Mouse (Mus musculus) gastrocnemius, postnatal 4 days (tissue): Measurements from ENCODE around the gene AI837181. TPM values are rescaled to one million over a fixed set of nuclear protein-coding genes. Genes with fewer than 3 reads are reported as not detected.

Experiments used
- DNase-seq, 2 experiments: peaks; one replicate each; pipeline ENCODE4 v3.0.0; 2021 to 2022; ENCODE audit warnings: low spot score in 2 of 2, mixed read lengths in 2 of 2
- total RNA-seq, 2 experiments: library from RNA; stranded (reverse); gene quantifications; 2 replicates each; pipeline ENCODE4 v1.2.3; 2021

The AI837181 gene
- total RNA-seq, 2 experiments from 2014 or later = 52.0 to 55.7 TPM

- no peak for DNase-seq
Observed at GRCm38 (mm10) chr19:5444954-5445353, 20.0 kb downstream of the AI837181 start.

GRCm38 (mm10) chr19:5445747-5446146 lies 20.8 kb downstream of the AI837181 start:
- no peak for DNase-seq

- peak in 1 of 2 experiments; percentile 54 for DNase-seq
Observed at GRCm38 (mm10) chr19:5447515-5448353, 22.8 kb downstream of the AI837181 start, which contains the start of gene Fosl1. TSS of gene Fosl1 (plus strand) at chr19:5447547.

- DNase-seq = no peak
Observed at GRCm38 (mm10) chr19:5448354-5449150, 23.6 kb downstream of the AI837181 start.

GRCm38 (mm10) chr19:5449673-5450072 lies 24.7 kb downstream of the AI837181 start:
- no peak for DNase-seq

GRCm38 (mm10) chr19:5451766-5452165 lies 26.8 kb downstream of the AI837181 start:
- no peak for DNase-seq

GRCm38 (mm10) chr19:5455037-5455436 lies 30.1 kb downstream of the AI837181 start:
- DNase-seq = no peak

GRCm38 (mm10) chr19:5455568-5455967 lies 30.6 kb downstream of the AI837181 start:
- no peak for DNase-seq

GRCm38 (mm10) chr19:5456241-5456921 lies 31.4 kb downstream of the AI837181 start:
- DNase-seq = no peak

- peak; percentile 89 to 93 for DNase-seq
Observed at GRCm38 (mm10) chr19:5456922-5457745, 32.2 kb downstream of the AI837181 start.

- DNase-seq = no peak
Observed at GRCm38 (mm10) chr19:5457746-5458442, 33.0 kb downstream of the AI837181 start, which contains the start of gene Ccdc85b. TSS of gene Ccdc85b (minus strand) at chr19:5457894.

- DNase-seq = no peak
Observed at GRCm38 (mm10) chr19:5459019-5459418, 34.1 kb downstream of the AI837181 start.

GRCm38 (mm10) chr19:5459896-5460295 lies 35.0 kb downstream of the AI837181 start:
- DNase-seq = no peak

- DNase-seq = peak; percentile 73 to 90
Observed at GRCm38 (mm10) chr19:5460465-5460911, 35.5 kb downstream of the AI837181 start, which contains the start of gene Fibp. TSS of gene Fibp (plus strand) at chr19:5460615.

- DNase-seq = no peak
Observed at GRCm38 (mm10) chr19:5461411-5461810, 36.5 kb downstream of the AI837181 start.

GRCm38 (mm10) chr19:5463212-5463611 lies 38.3 kb downstream of the AI837181 start:
- peak in 1 of 2 experiments; percentile 10 for DNase-seq

GRCm38 (mm10) chr19:5463791-5464562 lies 39.0 kb downstream of the AI837181 start:
- DNase-seq = peak in 1 of 2 experiments; percentile 51

GRCm38 (mm10) chr19:5465037-5465436 lies 40.1 kb downstream of the AI837181 start:
- no peak for DNase-seq
